Mouse (Mus musculus): ENCODE data around the gene 5430419D17Rik.

- TF ChIP-seq TCF12 (IDR thresholded peaks at IDR 0.05; ENCODE audit: low read depth, low read length) (no peak), CHD2 (IDR thresholded peaks at IDR 0.05; ENCODE audit: low read length) (no peak), MEF2A (IDR thresholded peaks at IDR 0.05; ENCODE audit: extremely low read depth, insufficient replicate concordance, low read depth, low read length, poor library complexity, severe bottlenecking) (no peak), CTCF (IDR thresholded peaks at IDR 0.05 in 2 of 3, conservative IDR thresholded peaks at IDR 0.05 in 1 of 3; ENCODE audit: control insufficient read depth in 1 of 3, insufficient read depth in 1 of 3, low read depth in 2 of 3, low read length in 3 of 3, poor library complexity in 1 of 3, severe bottlenecking in 1 of 3) (no peak), ETS1 (IDR thresholded peaks at IDR 0.05; ENCODE audit: low read depth, low read length) (no peak), EP300 (IDR thresholded peaks at IDR 0.05; ENCODE audit: low read depth in 1 of 2, low read length in 2 of 2) (no peak), E2F4 (IDR thresholded peaks at IDR 0.05; ENCODE audit: borderline replicate concordance, low read depth, low read length) (no peak), POLR2A (IDR thresholded peaks at IDR 0.05; ENCODE audit: control insufficient read depth in 1 of 2, insufficient read depth in 1 of 2, low read depth in 1 of 2, low read length in 2 of 2, poor library complexity in 1 of 2) (no peak)
These were observed 155.2 kb downstream of the 5430419D17Rik start, which contains the start of gene Fam24b for GRCm38 (mm10) chr7:131329416-131329815.

Measured in MEL (cell line).